Mouse (Mus musculus): ENCODE measurements around the gene Crybb3.

Crybb3 gene

DNA sequence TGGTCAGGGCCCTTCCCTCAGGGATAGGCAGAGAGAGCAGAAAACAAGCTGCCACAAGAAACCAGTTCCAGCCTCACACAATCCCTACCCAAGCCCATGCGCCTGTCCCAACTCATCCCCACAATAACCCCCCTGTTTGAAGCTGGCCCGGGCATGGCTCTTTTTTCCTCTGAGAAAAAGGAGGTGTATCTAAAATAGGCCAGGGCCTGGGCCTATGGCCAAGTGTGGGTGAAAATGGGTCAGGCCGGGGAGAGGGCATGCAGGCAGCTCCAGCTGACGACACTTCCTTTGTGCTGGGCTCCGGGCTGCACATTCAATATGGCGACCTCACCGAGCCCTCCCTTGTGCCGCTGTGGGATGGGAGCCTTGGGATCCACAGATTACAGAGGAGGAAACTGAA is 37.9 kb downstream of the Crybb3 start:
- DNase-seq: no peak

- no peak for DNase-seq
Observed at GRCm38 (mm10) chr5:113041567-113042071, 39.8 kb downstream of the Crybb3 start.

DNA sequence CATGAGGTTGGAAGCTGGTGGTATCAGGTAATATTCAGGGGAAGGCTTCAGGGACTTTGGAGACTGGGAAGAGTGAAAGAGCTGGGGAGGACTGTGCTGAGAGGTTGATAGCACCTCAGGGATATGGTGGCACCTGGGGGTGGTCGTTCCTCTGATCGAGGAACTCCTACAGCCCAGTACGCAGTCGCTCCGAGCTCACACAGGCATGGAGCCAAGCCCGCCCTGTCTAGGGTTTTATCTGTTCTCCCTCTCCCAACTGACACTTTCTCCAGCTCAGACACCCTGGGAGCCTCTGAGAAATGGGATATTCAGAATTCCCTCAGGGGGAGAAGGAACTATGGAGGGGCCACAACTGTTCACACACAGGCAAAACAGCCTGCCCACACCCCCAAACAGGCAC is 40.6 kb downstream of the Crybb3 start:
- DNase-seq: no peak

GRCm38 (mm10) chr5:113038601-113039000 is 42.8 kb downstream of the Crybb3 start:
- no peak for DNase-seq

DNA sequence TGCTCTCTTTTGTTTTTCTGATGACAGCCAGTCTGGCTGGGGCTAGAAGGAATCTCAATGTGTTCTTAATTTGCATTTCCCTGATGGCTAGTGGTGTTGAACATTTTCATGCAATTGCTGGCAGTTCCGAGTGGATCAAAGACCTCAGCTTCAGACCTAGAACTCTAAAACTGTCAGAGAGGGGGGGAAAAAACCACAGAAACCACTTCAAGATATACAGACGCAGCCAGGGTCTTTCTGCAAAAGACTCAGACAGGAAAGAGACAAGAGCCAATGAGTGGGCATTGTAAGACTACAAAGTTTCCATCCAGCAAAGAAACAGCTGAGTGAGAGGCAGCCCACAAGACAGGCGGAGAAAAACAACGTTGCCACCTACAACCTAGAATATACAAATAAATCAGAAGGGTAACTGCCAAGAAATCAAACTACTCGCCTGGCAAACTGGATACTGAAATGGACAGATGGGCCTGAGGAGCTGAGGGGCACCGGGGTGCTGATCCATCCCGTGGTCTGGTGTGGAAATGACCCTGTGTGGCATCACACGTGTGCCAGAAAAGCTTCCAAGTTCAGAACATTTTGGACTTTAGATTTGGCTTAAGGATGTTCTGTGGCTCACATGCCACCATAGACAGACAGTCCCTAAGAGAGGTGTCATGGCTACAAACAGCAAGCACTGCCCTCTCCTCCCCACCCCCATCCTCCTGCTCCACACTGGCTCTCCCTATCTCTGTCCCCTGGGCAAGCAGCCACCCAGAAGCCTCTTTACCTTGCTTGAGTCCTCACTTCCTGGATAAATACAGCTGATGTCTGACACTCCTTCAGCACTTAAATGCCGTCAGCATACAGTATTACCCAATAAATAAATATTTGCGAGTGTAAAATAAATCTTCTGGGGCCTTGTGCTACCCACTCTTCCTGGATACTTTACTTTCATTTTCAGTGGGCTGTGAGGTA is 46.0 kb downstream of the Crybb3 start:
- DNase-seq: no peak

GRCm38 (mm10) chr5:113031201-113031754 is 50.1 kb downstream of the Crybb3 start:
- DNase-seq: no peak

- no peak for DNase-seq
Observed at GRCm38 (mm10) chr5:113030082-113030481, 51.3 kb downstream of the Crybb3 start.

GRCm38 (mm10) chr5:113026706-113027105 is 54.7 kb downstream of the Crybb3 start:
- no peak for DNase-seq
